Mouse (Mus musculus): ENCODE measurements around the gene Nipa1.
A peak's percentile ranks its signal among the peaks of the same experiment; 100 is the strongest.
"Not testable (repeated sequence)": the region's sequence is repeated elsewhere in the genome, so short reads cannot be mapped to it uniquely, and the experiment has no call there.

The Nipa1 gene

GRCm38 (mm10) chr7:56019930-56020253, at the start of gene Nipa1:
Gene Nipa1 (minus strand): TSS chr7:56019954.
- no peak for DNase-seq

- no peak for DNase-seq
These were observed 46.9 kb upstream of the Nipa1 start for GRCm38 (mm10) chr7:56066634-56067033.

GRCm38 (mm10) chr7:56066136-56066535, 46.4 kb upstream of the Nipa1 start:
- no peak for DNase-seq

GRCm38 (mm10) chr7:56064876-56065275, 45.1 kb upstream of the Nipa1 start:
- no peak for DNase-seq

- DNase-seq, result peak in 1 of 2 experiments; percentile 36
These were observed 35.6 kb upstream of the Nipa1 start for GRCm38 (mm10) chr7:56055338-56055737.

GRCm38 (mm10) chr7:56052996-56053395, 33.2 kb upstream of the Nipa1 start:
- DNase-seq, result no peak

GRCm38 (mm10) chr7:56050487-56050911, 30.7 kb upstream of the Nipa1 start:
- DNase-seq, result peak; percentile 48 to 59

- DNase-seq, result peak; percentile 99 to 100
These were observed 30.1 kb upstream of the Nipa1 start, which contains the start of gene Herc2 for GRCm38 (mm10) chr7:56049831-56050321. Gene Herc2 (plus strand): TSS chr7:56050196.

GRCm38 (mm10) chr7:56047178-56047577, 27.4 kb upstream of the Nipa1 start:
- no peak for DNase-seq

- DNase-seq, result no peak
These were observed 24.5 kb upstream of the Nipa1 start for GRCm38 (mm10) chr7:56044267-56044629.

- DNase-seq, result no peak
These were observed 24.0 kb upstream of the Nipa1 start for GRCm38 (mm10) chr7:56043577-56044266.

- DNase-seq, result peak; percentile 81 to 82
These were observed 22.6 kb upstream of the Nipa1 start for GRCm38 (mm10) chr7:56042353-56042752.

GRCm38 (mm10) chr7:56023586-56023985, 3.8 kb upstream of the Nipa1 start:
- no peak for DNase-seq

- peak; percentile 75 to 84 for DNase-seq
These were observed 503 bp downstream of the Nipa1 start for GRCm38 (mm10) chr7:56018972-56019929.

GRCm38 (mm10) chr7:56018446-56018971, 1.2 kb downstream of the Nipa1 start:
- no peak for DNase-seq

GRCm38 (mm10) chr7:56017761-56018160, 2.0 kb downstream of the Nipa1 start:
- no peak for DNase-seq

GRCm38 (mm10) chr7:56015837-56016236, 3.9 kb downstream of the Nipa1 start:
- DNase-seq, result no peak

GRCm38 (mm10) chr7:56015172-56015571, 4.6 kb downstream of the Nipa1 start:
- DNase-seq, result no peak

- DNase-seq, result not testable (repeated sequence)
These were observed 5.6 kb downstream of the Nipa1 start for GRCm38 (mm10) chr7:56014002-56014702.

GRCm38 (mm10) chr7:56013261-56014001, 6.3 kb downstream of the Nipa1 start:
- no peak for DNase-seq

GRCm38 (mm10) chr7:56011018-56011333, 8.8 kb downstream of the Nipa1 start:
- DNase-seq, result no peak

GRCm38 (mm10) chr7:56010318-56011017, 9.3 kb downstream of the Nipa1 start:
- DNase-seq, result no peak

Measured in cerebellum, adult 18-20 months (tissue).